Mouse (Mus musculus) hindbrain, embryonic 14.5 days (tissue): ENCODE measurements around the gene Epyc. TPM values are rescaled to one million over a fixed set of nuclear protein-coding genes. Genes with fewer than 3 reads are reported as not detected.
"Not testable (repeated sequence)": the region's sequence is repeated elsewhere in the genome, so short reads cannot be mapped to it uniquely, and the experiment has no call there.

ENCODE experiments used
- ATAC-seq: fragments of 200-750 bp; cut with Nextera tagmentation; 2 replicates; pipeline ENCODE4 v1.8.0; 2017; ENCODE audit warnings: moderate number of reproducible peaks, mild to moderate bottlenecking, moderate TSS enrichment, moderate library complexity; ENCODE audit not compliant: low FRiP score
- DNase-seq: peaks from one replicate; pipeline ENCODE4 v3.0.0-alpha.2; 2015; ENCODE audit warnings: low spot score
- H3K27ac ChIP-seq: fragments of 300-500 bp; sonication (generic); 2 replicates; pipeline ENCODE4 v1.5.1; 2014; ENCODE audit warnings: mild to moderate bottlenecking, moderate library complexity
- H3K27me3 ChIP-seq: fragments of 300-500 bp; sonication (generic); 2 replicates; pipeline ENCODE4 v1.6.1; 2014; ENCODE audit warnings: mild to moderate bottlenecking, low read length, mixed read lengths; ENCODE audit not compliant: control insufficient read depth, insufficient read depth
- H3K36me3 ChIP-seq: fragments of 300-500 bp; sonication (generic); replicated peaks from 2 replicates; pipeline ENCODE4 v1.6.1; 2014; ENCODE audit not compliant: control insufficient read depth, insufficient read depth
- H3K4me1 ChIP-seq: fragments of 300-500 bp; sonication (generic); replicated peaks from 2 replicates; pipeline ENCODE4 v1.6.1; 2014; ENCODE audit warnings: antibody characterized with exemption, low read length, mixed read lengths; ENCODE audit not compliant: control insufficient read depth, insufficient read depth
- H3K4me2 ChIP-seq: fragments of 300-500 bp; sonication (generic); replicated peaks from 2 replicates; pipeline ENCODE4 v1.6.1; 2014; ENCODE audit warnings: mild to moderate bottlenecking, moderate library complexity
- H3K4me3 ChIP-seq: fragments of 300-500 bp; sonication (generic); replicated peaks from 2 replicates; pipeline ENCODE4 v1.5.1; 2014; ENCODE audit warnings: mild to moderate bottlenecking, low read length
- H3K9ac ChIP-seq: fragments of 300-500 bp; sonication (generic); 2 replicates; pipeline ENCODE4 v1.6.1; 2014
- H3K9me3 ChIP-seq: fragments of 300-500 bp; sonication (generic); 2 replicates; pipeline ENCODE4 v1.6.1; 2016; ENCODE audit warnings: low read length; ENCODE audit not compliant: control insufficient read depth
- WGBS: fragments of 180-500 bp; shearing (Covaris S2); extraction: QIAGEN DNeasy Blood & Tissue Kit; methylation state at CpG from one replicate; pipeline ENCODE4 v1.1.7; 2014; 5-methylcytosine and 5-hydroxymethylcytosine counted together
- polyA plus RNA-seq: library from polyadenylated mRNA; unstranded; fragments of >200 nt; fragmentation: Nextera tagmentation; extraction: Ambion mirVana; gene quantifications from 2 replicates; pipeline ENCODE4 v1.2.1, GENCODE M21; 2014

Gene Epyc
- polyA plus RNA-seq, 1 experiment from 2014 or later, result 0.28 TPM

DNA sequence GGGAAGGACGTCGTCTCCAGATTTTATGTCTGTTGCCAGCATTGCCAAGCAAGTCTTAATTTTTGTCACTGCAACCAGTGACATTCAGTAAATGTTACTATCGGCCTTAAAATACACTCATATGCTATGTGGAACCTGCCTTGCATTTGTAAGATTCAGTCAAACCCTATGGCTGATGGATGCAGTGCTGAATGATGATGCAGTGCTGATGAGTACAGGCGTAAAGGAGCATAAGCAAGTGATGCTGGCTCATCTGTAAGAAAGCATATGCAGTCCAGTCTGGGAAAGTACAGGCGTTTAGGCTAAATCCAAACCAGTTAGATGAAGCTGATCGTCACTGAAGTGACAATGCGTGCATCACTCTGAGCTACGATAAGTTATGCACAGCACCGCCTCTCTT is 78.8 kb downstream of the Epyc start:
- Histone ChIP-seq H3K9me3 (no peaks in the 10 kb centered on the region), H3K27me3 (no peaks in the 10 kb centered on the region), H3K27ac (no peak overlapping the region), H3K9ac (no peak overlapping the region), H3K4me1 (no peaks in the 10 kb centered on the region), H3K36me3 (no peaks in the 10 kb centered on the region), H3K4me3 (no peak overlapping the region), H3K4me2 (no peak overlapping the region)
- 98% methylated on average over 9 of the region's 9 CpGs for WGBS
- DNase-seq (no peak), ATAC-seq (no peak)

DNA sequence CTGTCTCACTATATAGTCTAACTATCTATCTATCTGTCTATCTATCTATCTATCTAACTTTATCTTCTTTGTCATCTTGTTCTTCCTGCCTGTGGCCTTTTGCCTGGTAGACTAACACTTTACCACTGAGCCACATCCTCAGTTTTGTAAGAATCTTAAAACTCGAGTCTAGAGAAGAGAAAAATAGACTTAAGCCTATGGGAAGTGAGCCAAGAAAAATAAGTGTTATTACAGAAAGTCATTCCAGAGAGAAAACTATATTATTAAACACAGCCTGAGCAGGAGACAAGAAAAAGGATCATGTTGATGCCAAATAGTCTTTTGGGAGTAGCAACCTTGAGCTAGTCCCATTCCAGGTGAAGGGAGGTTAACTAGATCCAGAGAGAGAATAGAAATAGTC is 82.1 kb downstream of the Epyc start:
- no peak for DNase-seq
- 69% methylated on average over 1 of the region's 1 CpGs for WGBS
- no peaks in the 10 kb centered on the region for H3K4me1 ChIP-seq

DNA sequence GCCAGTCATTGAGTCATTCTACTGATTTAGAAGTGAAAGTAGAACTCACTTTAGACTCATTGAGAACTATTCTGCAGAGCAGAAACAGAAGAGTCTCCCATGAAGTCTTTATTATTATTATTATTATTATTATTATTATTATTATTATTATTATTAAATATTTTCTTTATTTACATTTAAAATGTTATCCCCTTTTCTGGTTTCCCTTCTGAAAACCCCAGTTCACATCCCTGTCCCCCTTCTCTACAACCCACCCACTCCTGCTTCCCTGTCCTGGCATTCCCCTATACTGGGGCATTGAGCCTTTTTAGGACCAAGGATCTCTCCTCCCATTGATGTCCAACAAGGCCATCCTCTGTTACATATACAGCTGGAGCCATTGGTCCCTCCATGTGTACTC is 82.8 kb downstream of the Epyc start, which contains the start of gene C030005K15Rik:
Gene C030005K15Rik (minus strand): TSS at position 101 of the 400 bp plus-strand sequence.
- H3K4me2 ChIP-seq, H3K27me3 ChIP-seq, ATAC-seq, H3K4me1 ChIP-seq, H3K36me3 ChIP-seq, DNase-seq, H3K9ac ChIP-seq, H3K4me3 ChIP-seq, H3K27ac ChIP-seq, H3K9me3 ChIP-seq: not testable (repeated sequence)

More for the DNA sequence above, 82.1 kb downstream of the Epyc start:
- Histone ChIP-seq H3K27ac (no peak overlapping the region), H3K4me2 (no peak overlapping the region), H3K9ac (no peak overlapping the region), H3K9me3 (no peaks in the 10 kb centered on the region), H3K36me3 (no peaks in the 10 kb centered on the region), H3K4me3 (no peak overlapping the region), H3K27me3 (no peaks in the 10 kb centered on the region)
- no peak for ATAC-seq

Other genes with a start within 250 kb of the Epyc start
- 113 and 139 TPM in 2 replicates for gene Dcn, start 164.5 kb upstream of the Epyc start, polyA plus RNA-seq
- 29.3 and 41.5 TPM in 2 replicates for gene Lum, start 78.9 kb upstream of the Epyc start, polyA plus RNA-seq
- gene Kera, start 37.2 kb upstream of the Epyc start, polyA plus RNA-seq, result 0.12 TPM in 1 of 2 replicates, not detected in the other
- not detected in 2 replicates for gene Ccer1, start 49.0 kb downstream of the Epyc start, polyA plus RNA-seq
- not detected in 2 replicates for gene C030005K15Rik, start 82.7 kb downstream of the Epyc start, polyA plus RNA-seq